Mouse (Mus musculus) liver, embryonic 16.5 days (tissue): ENCODE data around the gene Ino80. TPM values are rescaled to one million over a fixed set of nuclear protein-coding genes. Genes with fewer than 3 reads are reported as not detected.

Source experiments
- ATAC-seq: fragments of 200-750 bp; cut with Nextera tagmentation; 2 replicates; pipeline ENCODE4 v1.8.0; 2017; ENCODE audit warnings: low read depth, mild to moderate bottlenecking, moderate number of reproducible peaks, moderate library complexity
- H3K27ac ChIP-seq: fragments of 300-500 bp; sonication (generic); 2 replicates; pipeline ENCODE4 v1.5.1; 2014; ENCODE audit warnings: mild to moderate bottlenecking, low read length
- H3K27me3 ChIP-seq: fragments of 300-500 bp; sonication (generic); 2 replicates; pipeline ENCODE4 v1.6.1; 2014; ENCODE audit warnings: low read depth, low read length, mixed read lengths; ENCODE audit not compliant: control insufficient read depth, insufficient read depth
- H3K36me3 ChIP-seq: fragments of 300-500 bp; sonication (generic); 2 replicates; pipeline ENCODE4 v1.6.1; 2014; ENCODE audit warnings: mild to moderate bottlenecking; ENCODE audit not compliant: control insufficient read depth, insufficient read depth
- H3K4me1 ChIP-seq: fragments of 300-500 bp; sonication (generic); 2 replicates; pipeline ENCODE4 v1.6.1; 2014; ENCODE audit warnings: low read depth, low read length, mixed read lengths; ENCODE audit not compliant: control insufficient read depth
- H3K4me2 ChIP-seq: fragments of 300-500 bp; sonication (generic); 2 replicates; pipeline ENCODE4 v1.6.1; 2014; ENCODE audit warnings: low read depth, low read length, mixed read lengths
- H3K4me3 ChIP-seq: fragments of 300-500 bp; sonication (generic); 2 replicates; pipeline ENCODE4 v1.5.1; 2014; ENCODE audit warnings: low read depth, mild to moderate bottlenecking, low read length
- H3K9ac ChIP-seq: fragments of 300-500 bp; sonication (generic); 2 replicates; pipeline ENCODE4 v1.6.1; 2014; ENCODE audit warnings: low read depth, low read length
- H3K9me3 ChIP-seq: fragments of 300-500 bp; sonication (generic); replicated peaks from 2 replicates; pipeline ENCODE4 v1.6.1; 2016; ENCODE audit warnings: low read length; ENCODE audit not compliant: control insufficient read depth
- WGBS: fragments of 180-500 bp; shearing (Covaris S2); extraction: QIAGEN DNeasy Blood & Tissue Kit; methylation state at CpG from one replicate; pipeline ENCODE4 v1.1.7; 2014; ENCODE audit not compliant: insufficient replicate concordance; 5-methylcytosine and 5-hydroxymethylcytosine counted together
- polyA plus RNA-seq: library from polyadenylated mRNA; unstranded; fragments of >200 nt; fragmentation: Nextera tagmentation; extraction: Ambion mirVana; gene quantifications from 2 replicates; pipeline ENCODE4 v1.2.1, GENCODE M21; 2015

Ino80 gene
- polyA plus RNA-seq, 1 experiment from 2014 or later: 1.1 TPM

DNA sequence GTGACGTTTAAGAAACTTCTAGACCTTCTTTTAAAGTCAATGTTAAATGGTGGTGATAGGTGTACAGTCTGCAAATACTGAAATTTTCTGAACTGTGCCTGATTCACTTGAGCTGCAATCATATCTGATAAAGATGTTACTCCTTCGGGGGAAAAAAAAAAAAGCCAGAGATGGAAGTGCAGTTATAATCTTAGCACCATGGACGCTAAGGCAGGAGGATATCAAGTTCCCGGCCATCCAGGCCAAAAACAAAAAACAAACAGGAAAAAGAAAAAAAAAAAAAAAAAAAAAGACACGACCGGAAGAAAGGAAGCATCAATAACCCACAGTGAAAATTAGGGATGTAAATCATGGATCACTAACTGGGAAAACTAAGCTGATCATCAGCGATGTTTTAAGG is 1.3 kb downstream of the Ino80 start:
- Histone ChIP-seq H3K9ac (peak overlapping the region; percentile 81), H3K4me1 (peaks cover 20% of the 10 kb centered on the region), H3K27me3 (no peaks in the 10 kb centered on the region), H3K27ac (peak overlapping the region; percentile 100), H3K36me3 (no peaks in the 10 kb centered on the region), H3K4me3 (peak overlapping the region; percentile 90), H3K4me2 (peak overlapping the region; percentile 95), H3K9me3 (no peaks in the 10 kb centered on the region)
- 8% methylated on average over 7 of the region's 7 CpGs for WGBS
- ATAC-seq: no peak

- Histone ChIP-seq H3K9me3 (no peaks in the 10 kb centered on the region), H3K4me2 (no peak overlapping the region), H3K27me3 (no peaks in the 10 kb centered on the region), H3K4me3 (no peak overlapping the region), H3K27ac (no peak overlapping the region), H3K4me1 (no peaks in the 10 kb centered on the region; the same call in none of the 2 replicates), H3K36me3 (no peaks in the 10 kb centered on the region), H3K9ac (no peak overlapping the region)
- no peak for ATAC-seq
- WGBS: 66% methylated on average over 4 of the region's 4 CpGs
Observed at GRCm38 (mm10) chr2:119463945-119464344, 13.5 kb downstream of the Ino80 start.

DNA sequence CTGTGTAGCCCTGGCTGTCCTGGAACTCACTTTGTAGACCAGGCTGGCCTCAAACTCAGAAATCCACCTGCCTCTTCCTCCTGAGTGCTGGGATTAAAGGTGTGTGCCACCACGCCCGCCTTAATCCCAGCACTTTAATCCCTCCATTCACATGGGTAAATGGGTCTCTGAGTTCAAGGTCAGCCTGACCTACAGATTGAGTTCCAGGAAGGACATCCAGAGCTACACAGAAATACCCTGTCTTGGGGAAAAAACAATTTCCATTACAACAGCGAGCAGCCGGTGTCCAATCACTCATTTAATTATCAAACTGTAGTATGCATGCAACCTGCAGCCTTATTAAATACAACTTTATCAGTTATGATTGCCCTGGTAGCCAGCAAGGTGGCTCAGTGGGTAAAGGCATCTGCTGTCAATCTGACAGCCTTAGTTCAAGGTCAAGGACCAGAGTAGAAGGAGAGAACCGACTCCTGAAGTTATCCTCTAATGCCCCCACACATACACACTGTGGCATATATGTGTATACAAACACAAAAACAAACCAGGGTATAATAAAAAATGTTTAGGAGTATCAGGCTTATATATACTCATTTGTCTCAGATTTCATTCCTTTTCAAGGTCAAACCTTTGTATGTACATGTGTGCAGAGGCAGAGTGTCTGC is 14.2 kb downstream of the Ino80 start:
- WGBS: 73% methylated on average over 5 of the region's 5 CpGs

GRCm38 (mm10) chr2:119461028-119461427 is 16.5 kb downstream of the Ino80 start:
- Histone ChIP-seq H3K27me3 (no peaks in the 10 kb centered on the region), H3K9ac (no peak overlapping the region), H3K27ac (no peak overlapping the region), H3K4me3 (no peak overlapping the region), H3K4me2 (no peak overlapping the region), H3K4me1 (no peaks in the 10 kb centered on the region; the same call in none of the 2 replicates), H3K9me3 (no peaks in the 10 kb centered on the region), H3K36me3 (peaks cover 3% of the 10 kb centered on the region; the same call in 1 of the 2 replicates)
- WGBS: 76% methylated on average over 3 of the region's 3 CpGs
- no peak for ATAC-seq

More for the DNA sequence above, 14.2 kb downstream of the Ino80 start:
- no peak overlapping the region for H3K4me2 ChIP-seq
- H3K4me1 ChIP-seq: no peaks in the 10 kb centered on the region; the same call in none of the 2 replicates
- H3K27ac ChIP-seq: no peak overlapping the region
- H3K9ac ChIP-seq: no peak overlapping the region
- H3K4me3 ChIP-seq: no peak overlapping the region
- no peaks in the 10 kb centered on the region for H3K36me3 ChIP-seq
- no peaks in the 10 kb centered on the region for H3K27me3 ChIP-seq
- H3K9me3 ChIP-seq: no peaks in the 10 kb centered on the region
- no peak for ATAC-seq

- 78% methylated on average over 3 of the region's 3 CpGs for WGBS
- H3K9ac ChIP-seq: no peak overlapping the region
- H3K27ac ChIP-seq: no peak overlapping the region
- no peaks in the 10 kb centered on the region for H3K9me3 ChIP-seq
- H3K4me2 ChIP-seq: no peak overlapping the region
- H3K4me1 ChIP-seq: no peaks in the 10 kb centered on the region
- H3K36me3 ChIP-seq: peaks cover 15% of the 10 kb centered on the region
- H3K27me3 ChIP-seq: no peaks in the 10 kb centered on the region
- ATAC-seq: no peak
- no peak overlapping the region for H3K4me3 ChIP-seq
Observed at GRCm38 (mm10) chr2:119454558-119454957, 22.9 kb downstream of the Ino80 start.

- H3K4me3 ChIP-seq: no peak overlapping the region
- 76% methylated on average over 1 of the region's 1 CpGs for WGBS
- no peak overlapping the region for H3K9ac ChIP-seq
- H3K4me1 ChIP-seq: no peaks in the 10 kb centered on the region
- no peak for ATAC-seq
- H3K27me3 ChIP-seq: no peaks in the 10 kb centered on the region
- peaks cover 17% of the 10 kb centered on the region for H3K36me3 ChIP-seq
- no peak overlapping the region for H3K27ac ChIP-seq
- no peak overlapping the region for H3K4me2 ChIP-seq
- H3K9me3 ChIP-seq: no peaks in the 10 kb centered on the region
Observed at GRCm38 (mm10) chr2:119436988-119437387, 40.5 kb downstream of the Ino80 start.

DNA sequence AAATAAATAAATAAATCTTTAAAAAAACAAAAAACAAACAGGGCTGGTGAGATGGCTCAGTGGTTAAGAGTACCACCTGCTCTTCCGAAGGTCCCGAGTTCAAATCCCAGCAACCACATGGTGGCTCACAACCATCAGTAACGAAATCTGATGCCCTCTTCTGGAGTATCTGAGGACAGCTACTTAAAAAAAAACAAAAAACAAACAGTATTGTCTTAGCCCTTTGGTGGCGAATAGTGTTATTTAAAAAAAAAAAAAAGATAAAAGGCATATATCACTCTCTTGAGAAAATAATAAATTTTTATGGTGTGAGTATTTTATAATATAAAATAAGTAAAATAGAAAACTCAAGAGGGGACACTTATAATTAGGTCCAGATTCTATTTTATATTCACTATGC is 41.0 kb downstream of the Ino80 start:
- 79% methylated on average over 4 of the region's 4 CpGs for WGBS
- Histone ChIP-seq H3K4me1 (no peaks in the 10 kb centered on the region), H3K9ac (no peak overlapping the region), H3K36me3 (peaks cover 14% of the 10 kb centered on the region), H3K4me3 (no peak overlapping the region), H3K27me3 (no peaks in the 10 kb centered on the region), H3K27ac (no peak overlapping the region), H3K4me2 (no peak overlapping the region), H3K9me3 (no peaks in the 10 kb centered on the region)
- no peak for ATAC-seq

GRCm38 (mm10) chr2:119413819-119414218 is 63.7 kb downstream of the Ino80 start:
- Histone ChIP-seq H3K36me3 (peaks cover 6% of the 10 kb centered on the region; the same call in 1 of the 2 replicates), H3K9me3 (no peaks in the 10 kb centered on the region), H3K4me1 (no peaks in the 10 kb centered on the region), H3K4me2 (no peak overlapping the region), H3K27ac (no peak overlapping the region), H3K27me3 (no peaks in the 10 kb centered on the region), H3K4me3 (no peak overlapping the region), H3K9ac (no peak overlapping the region)
- 28% methylated on average over 1 of the region's 1 CpGs for WGBS
- ATAC-seq: no peak

- 50% methylated on average over 2 of the region's 2 CpGs for WGBS
- Histone ChIP-seq H3K4me1 (no peaks in the 10 kb centered on the region), H3K9ac (no peak overlapping the region), H3K4me3 (no peak overlapping the region), H3K36me3 (peaks cover 5% of the 10 kb centered on the region), H3K4me2 (no peak overlapping the region), H3K27me3 (no peaks in the 10 kb centered on the region), H3K9me3 (no peaks in the 10 kb centered on the region), H3K27ac (no peak overlapping the region)
- ATAC-seq: no peak
Observed at GRCm38 (mm10) chr2:119411674-119412073, 65.8 kb downstream of the Ino80 start.
